Mouse (Mus musculus) layer of hippocampus, adult 9-11 months (tissue): ENCODE data around the gene Mis12.

Source experiments
- DNase-seq: peaks from one replicate; pipeline ENCODE4 v3.0.0; 2022

The Mis12 gene

GRCm38 (mm10) chr11:71019201-71020068 lies at the start of gene Mis12, which contains the start of gene Derl2:
TSS of gene Mis12 (plus strand) at chr11:71019611.
TSS of gene Derl2 (minus strand) at chr11:71019841.
- DNase-seq: peak; percentile 100

- peak; percentile 96 for DNase-seq
Observed at GRCm38 (mm10) chr11:70969821-70970559, 49.4 kb upstream of the Mis12 start, which contains the start of the genes Nup88 and Rpain. TSS of gene Nup88 (minus strand) at chr11:70969973. TSS of gene Rpain (plus strand) at chr11:70970213.

DNA sequence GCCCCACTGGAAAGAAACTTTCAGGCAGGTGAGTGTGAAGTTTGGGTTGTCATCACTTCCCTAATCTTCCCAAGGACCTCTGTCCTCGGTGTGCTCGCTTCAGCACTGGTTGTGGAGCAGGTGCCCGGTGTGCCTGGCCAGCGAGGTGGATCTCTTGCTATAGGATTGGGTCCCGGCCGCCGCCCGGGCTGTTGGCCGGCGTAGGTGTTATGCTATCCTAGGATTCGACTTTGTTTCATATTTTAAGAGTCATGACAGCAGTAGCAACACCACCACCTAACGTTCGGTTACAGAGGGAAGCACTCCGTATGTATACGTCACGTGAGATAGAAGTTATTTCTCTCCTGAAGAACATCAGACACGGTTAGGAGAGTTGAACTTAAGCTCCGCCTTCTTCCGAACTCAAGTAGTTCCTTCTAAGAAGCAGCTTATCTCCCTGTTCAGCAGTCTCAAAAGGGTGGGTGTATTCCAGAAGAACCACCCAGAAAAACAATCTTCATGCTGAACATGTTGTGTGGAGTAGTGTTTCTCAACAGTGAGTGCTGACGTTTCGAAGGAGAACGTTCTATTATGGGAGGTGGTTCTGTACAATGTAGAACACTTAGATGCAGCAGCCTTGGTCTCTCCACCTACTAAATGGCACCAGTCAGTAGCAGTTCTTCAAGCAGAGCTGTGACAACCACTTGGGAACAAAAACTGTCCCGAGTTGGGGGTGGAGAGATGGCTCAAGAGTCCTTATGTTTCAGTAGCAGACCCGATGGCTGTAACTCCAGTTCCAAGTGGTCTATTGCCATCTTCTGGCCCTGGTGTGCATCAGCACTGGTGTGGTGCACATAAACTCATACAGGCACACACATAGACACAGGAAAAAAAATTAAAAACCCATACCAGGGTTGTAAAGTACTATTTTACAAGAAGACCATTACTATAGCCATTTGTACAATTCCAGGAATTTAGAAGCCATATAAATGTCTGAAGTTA lies 48.6 kb upstream of the Mis12 start:
- no peak for DNase-seq

DNA sequence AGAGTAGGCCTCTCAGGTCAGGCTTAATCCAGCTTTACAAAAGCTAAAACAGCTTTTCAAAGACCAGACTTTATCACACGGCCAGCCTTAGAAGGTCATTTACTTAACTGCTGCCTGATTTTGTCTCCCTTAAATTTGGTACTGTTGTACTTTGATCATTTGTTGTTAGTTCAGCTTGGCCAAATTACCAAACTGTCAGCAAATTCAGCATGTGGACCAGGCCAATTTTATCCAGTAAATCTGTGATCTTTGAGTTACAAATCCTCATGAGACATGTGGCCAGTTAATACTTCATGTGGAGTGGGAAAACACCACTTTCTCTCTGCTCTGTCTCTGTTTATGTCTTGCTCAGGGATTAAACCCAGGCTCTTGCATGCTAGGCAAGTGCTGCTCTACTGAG lies 46.8 kb upstream of the Mis12 start:
- DNase-seq: no peak

- no peak for DNase-seq
Observed at GRCm38 (mm10) chr11:70973947-70974346, 45.5 kb upstream of the Mis12 start.

DNA sequence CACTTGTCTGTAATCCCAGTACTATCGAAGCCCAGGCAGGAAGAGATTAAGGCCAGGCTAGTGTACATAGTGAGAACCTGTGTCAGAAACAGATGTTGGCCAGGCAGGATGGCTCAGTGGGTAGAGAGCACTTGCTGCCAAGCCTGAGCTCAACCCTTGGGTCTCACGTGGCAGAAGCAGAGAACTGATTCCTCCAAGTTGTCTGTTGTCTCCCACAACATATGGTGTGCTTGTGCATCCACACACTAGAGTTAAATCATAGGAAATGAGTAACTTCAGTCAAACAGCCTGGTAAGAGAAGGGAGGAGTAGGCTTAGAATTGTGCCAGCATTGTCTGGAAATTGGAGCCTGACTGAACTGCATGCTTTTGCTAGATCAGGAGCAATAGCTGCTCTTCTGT lies 44.2 kb upstream of the Mis12 start:
- DNase-seq: peak; percentile 61

- no peak for DNase-seq
Observed at GRCm38 (mm10) chr11:70977293-70977692, 42.1 kb upstream of the Mis12 start.

- no peak for DNase-seq
Observed at GRCm38 (mm10) chr11:70980232-70980631, 39.2 kb upstream of the Mis12 start.

- DNase-seq: no peak
Observed at GRCm38 (mm10) chr11:70980751-70981510, 38.5 kb upstream of the Mis12 start.

DNA sequence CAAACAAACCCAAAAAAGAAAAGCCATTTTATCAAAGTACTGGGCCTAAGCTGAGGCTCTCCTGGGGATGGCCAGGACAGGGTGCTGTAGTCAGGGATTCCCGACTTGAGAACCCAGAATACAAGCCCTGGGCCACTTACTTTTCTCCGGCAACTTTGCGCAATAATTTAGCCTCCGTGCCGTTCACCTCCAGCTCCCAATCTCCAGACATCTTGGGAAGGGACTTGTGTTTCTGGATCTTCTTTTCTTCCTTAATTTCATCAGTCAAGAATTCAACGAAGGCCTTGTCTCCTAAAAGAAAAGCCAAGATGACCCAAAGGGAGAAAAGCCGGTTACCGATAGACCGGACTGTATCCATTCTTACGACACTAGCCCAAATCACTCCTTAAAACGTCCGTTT lies 37.4 kb upstream of the Mis12 start:
- no peak for DNase-seq

GRCm38 (mm10) chr11:70982557-70983228 lies 36.7 kb upstream of the Mis12 start, which contains the start of gene C1qbp:
TSS of gene C1qbp (minus strand) at chr11:70983026.
- DNase-seq: peak; percentile 93

DNA sequence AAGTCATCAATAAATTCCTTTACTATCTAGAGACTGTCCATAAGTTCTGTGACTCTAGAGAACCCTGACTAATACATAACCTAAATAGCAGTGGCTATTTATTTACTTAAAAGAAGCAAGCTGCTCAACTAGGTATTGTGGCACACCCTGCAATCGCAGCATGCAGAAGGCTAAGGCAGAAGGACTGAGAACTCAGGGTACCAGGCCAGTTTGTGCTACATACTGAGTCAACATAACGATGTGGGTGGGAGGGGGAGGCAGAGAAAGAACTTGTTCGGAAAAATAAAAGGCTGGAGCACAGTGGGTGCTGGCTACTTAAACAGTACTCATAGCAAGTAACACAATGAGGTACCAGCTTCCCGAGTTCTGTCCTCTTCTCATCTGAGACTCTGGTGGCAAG lies 18.2 kb upstream of the Mis12 start:
- peak; percentile 85 for DNase-seq

DNA sequence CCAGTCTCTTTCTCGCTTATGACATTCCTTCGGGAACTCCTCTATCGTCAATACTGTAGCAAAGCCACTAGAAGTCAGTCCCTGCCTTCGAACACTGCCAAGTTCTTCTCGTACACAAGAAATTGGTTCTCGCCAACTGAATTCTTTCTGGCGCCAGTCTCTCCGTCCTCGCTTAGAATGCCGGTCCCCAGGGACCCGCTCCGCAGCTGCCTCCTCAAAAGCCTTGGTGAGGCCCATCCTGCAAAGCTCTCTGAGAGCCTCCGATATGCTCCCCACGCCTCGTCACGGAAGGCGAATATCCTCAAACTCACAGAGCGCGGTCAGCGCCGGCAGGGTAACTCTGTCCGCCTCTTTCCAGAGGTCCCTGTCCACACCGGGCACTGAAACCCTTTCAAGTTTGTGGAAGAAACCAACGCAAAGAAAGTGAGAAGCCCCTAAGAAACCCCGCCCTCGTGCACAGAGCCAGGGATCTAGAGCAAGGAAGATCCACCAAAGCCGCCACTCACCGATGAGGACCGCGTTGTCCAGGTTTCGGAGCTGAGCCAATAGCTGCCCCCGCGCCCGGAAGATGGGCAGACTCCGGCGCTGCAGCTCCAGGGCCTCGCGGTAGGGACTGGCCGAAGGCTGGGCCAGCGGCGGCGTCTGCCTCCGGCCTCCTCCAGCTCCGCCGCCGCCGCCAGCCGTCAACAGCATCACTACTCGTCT lies 15.6 kb upstream of the Mis12 start:
- no peak for DNase-seq

GRCm38 (mm10) chr11:71004316-71004773 lies 15.1 kb upstream of the Mis12 start, which contains the start of gene Dhx33:
TSS of gene Dhx33 (minus strand) at chr11:71004437.
- peak; percentile 99 for DNase-seq

DNA sequence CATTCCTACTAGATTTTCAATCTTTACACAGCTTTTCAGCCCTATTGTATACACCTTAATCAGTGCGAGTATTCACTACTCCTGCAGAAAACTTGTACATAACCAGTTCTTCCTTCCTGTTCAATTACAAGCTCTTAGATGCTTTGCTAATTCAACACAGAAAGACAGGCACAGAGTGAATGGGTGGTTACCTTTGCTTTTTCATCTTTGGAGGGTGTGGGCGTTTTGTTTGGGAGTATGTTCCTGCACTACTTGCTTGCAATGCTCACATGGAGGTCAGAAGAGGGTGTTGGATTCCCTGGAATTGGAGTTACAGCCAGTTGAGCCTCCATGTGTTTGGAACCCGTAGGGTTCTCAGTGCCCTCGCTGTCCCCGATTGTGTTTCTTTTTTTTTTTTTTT lies 14.4 kb upstream of the Mis12 start:
- DNase-seq: no peak

DNA sequence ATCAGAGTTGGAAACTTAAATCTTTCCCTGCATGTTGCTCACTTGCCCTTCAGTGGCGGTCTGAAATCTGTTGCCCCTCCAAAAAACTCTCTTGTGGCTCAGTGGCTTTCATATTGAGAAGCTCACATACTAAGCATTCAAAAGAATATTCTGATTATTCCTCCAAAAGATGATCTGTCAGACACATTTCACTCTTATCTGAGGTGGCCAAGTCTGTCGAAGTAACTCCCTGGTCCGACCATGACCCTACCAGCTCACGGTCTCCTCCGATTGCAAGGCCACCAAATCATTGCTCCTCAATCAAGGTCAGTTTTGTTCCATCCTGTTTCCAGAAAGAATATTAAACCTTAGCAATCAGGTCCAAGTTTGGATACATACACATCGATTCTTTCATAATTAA lies 12.4 kb upstream of the Mis12 start:
- no peak for DNase-seq

DNA sequence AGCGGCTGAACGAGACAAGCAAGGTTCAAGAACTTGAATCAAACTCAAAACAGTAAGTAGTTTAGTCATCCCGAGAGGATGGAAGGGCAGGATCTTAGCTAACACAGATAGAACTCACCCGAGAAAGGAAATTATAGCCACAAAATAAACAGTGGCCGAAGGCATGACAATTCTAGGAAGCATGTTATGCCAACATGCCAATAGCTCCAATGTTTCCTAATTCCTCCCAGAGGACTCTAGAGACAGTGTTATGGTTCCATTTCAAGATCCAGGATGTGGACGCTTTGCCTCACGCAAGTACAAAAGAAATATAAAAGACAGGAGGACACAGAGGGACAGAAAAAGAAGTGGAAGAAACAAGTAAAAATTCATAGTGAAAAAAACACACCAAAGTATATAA lies 11.6 kb upstream of the Mis12 start:
- no peak for DNase-seq

DNA sequence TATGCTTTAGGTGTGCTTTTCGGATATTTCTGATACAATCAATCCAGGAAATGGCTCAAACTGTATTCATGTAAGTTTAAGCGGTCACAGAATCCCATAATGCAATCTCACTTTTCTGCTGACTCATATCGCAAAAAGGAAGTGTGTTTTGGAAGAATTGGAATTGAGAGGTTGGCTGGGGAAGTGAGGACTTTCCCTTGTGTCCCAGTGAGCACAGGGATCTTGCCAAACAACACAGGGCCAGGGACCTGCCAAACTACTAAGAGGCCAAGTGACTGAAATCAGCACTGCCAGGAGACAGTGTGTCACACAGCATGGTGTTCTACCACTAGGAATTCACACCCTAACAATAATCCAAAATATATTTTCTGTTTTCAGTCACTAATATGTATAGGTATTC lies 11.1 kb upstream of the Mis12 start:
- DNase-seq: no peak

GRCm38 (mm10) chr11:71012743-71013142 lies 6.7 kb upstream of the Mis12 start:
- DNase-seq: no peak

- DNase-seq: no peak
Observed at GRCm38 (mm10) chr11:71017051-71017450, 2.4 kb upstream of the Mis12 start.
